Comparison of ENCODE assay signal across 19 mouse cellular contexts in genomic region chr17:7794093-7794492, GRCm38 (mm10). TPM values are rescaled to one million over a fixed set of nuclear protein-coding genes. Genes with fewer than 3 reads are reported as not detected.
A peak's percentile ranks its signal among the peaks of the same experiment; 100 is the strongest.
DNase-seq lines count a peak whose midpoint lies in the region; ATAC-seq and TF ChIP-seq lines count a peak whose summit lies in the region.
"Had no signal": no experiment of that assay in that cellular context is flagged by ENCODE, and none has a peak within 500 bp of the region (broad histone marks: within the 10 kb centered on the region; RNA-seq: fewer than 3 reads in every experiment).

No protein-coding gene starts in this region.

- WGBS in heart, adult 2 months, result 54% methylated on average over 6 of the region's 6 CpGs
- 83% methylated on average over 6 of the region's 6 CpGs for WGBS in heart, embryonic 10.5 days

- TF ChIP-seq POLR2A in heart, adult 2 months (IDR thresholded peaks at IDR 0.05; ENCODE audit: insufficient read depth, low read depth, low read length), result no peak

- no peak for TF ChIP-seq CTCF in heart, adult 2 months (IDR thresholded peaks at IDR 0.05)
- no peak for TF ChIP-seq CTCF in C2C12 (IDR thresholded peaks at IDR 0.05; ENCODE audit: control insufficient read depth, insufficient read depth, insufficient read length)

- intact Hi-C loops in heart, adult 2 months (cut with DNase I), result no loop called here

- DNase-seq in heart, adult 2 months, result peak; percentile 46 to 50
- DNase-seq in heart, embryonic 10.5 days (ENCODE audit: low spot score), result no peak
- peak; percentile 54 to 57 for DNase-seq in heart, adult 9 months (ENCODE audit: low spot score in 2 of 2)
- DNase-seq in lung, postnatal 4 days, result peak; percentile 27 to 65
- DNase-seq: cerebellum, postnatal 14 days; forebrain, postnatal 0 days; kidney, adult 11 months; right cerebral cortex, adult 18-20 months; thymus, postnatal 4 days had no signal

- no peak overlapping the region for H3K4me3 ChIP-seq in heart, adult 2 months
- no peak overlapping the region for H3K4me3 ChIP-seq in heart, embryonic 10.5 days
- H3K4me3 ChIP-seq in C2C12 (ENCODE audit: insufficient read depth, poor library complexity, severe bottlenecking), result no peak overlapping the region
- H3K4me3 ChIP-seq: embryonic facial prominence, embryonic 10.5 days; erythroblast, embryonic 14.5 days; hindbrain, embryonic 13.5 days; limb, embryonic 15.5 days; midbrain, embryonic 10.5 days had no signal

- H3K9me3 ChIP-seq in heart, embryonic 10.5 days, result no peaks in the 10 kb centered on the region
- H3K9me3 ChIP-seq: embryonic facial prominence, embryonic 10.5 days; hindbrain, embryonic 13.5 days; limb, embryonic 15.5 days; midbrain, embryonic 10.5 days had no signal

- no peaks in the 10 kb centered on the region for H3K27me3 ChIP-seq in heart, adult 2 months (ENCODE audit: control insufficient read depth, insufficient read depth, low read length)
- no peaks in the 10 kb centered on the region for H3K27me3 ChIP-seq in heart, embryonic 10.5 days (ENCODE audit: insufficient read depth, poor library complexity, severe bottlenecking)
- no peaks in the 10 kb centered on the region for H3K27me3 ChIP-seq in C2C12 (ENCODE audit: control insufficient read depth, insufficient read depth, insufficient read length)
- H3K27me3 ChIP-seq: hindbrain, embryonic 13.5 days; limb, embryonic 15.5 days had no signal

- H3K79me2 ChIP-seq in heart, adult 2 months (replicated peaks; ENCODE audit: control insufficient read depth, insufficient read depth, low read length), result no peaks in the 10 kb centered on the region
- no peaks in the 10 kb centered on the region for H3K79me2 ChIP-seq in C2C12 (ENCODE audit: control insufficient read depth, insufficient read depth)

- H3K9ac ChIP-seq in heart, adult 2 months (ENCODE audit: low read depth, low read length), result no peak overlapping the region
- H3K9ac ChIP-seq: forebrain, postnatal 0 days; hindbrain, embryonic 13.5 days; limb, embryonic 15.5 days had no signal

- no peak for TF ChIP-seq EP300 in heart, adult 2 months (IDR thresholded peaks at IDR 0.05; ENCODE audit: insufficient read depth, low read depth, low read length)

- H3K27ac ChIP-seq in heart, adult 2 months, result no peak overlapping the region
- no peak overlapping the region for H3K27ac ChIP-seq in heart, embryonic 10.5 days
- H3K27ac ChIP-seq: embryonic facial prominence, embryonic 10.5 days; hindbrain, embryonic 13.5 days; limb, embryonic 15.5 days; midbrain, embryonic 10.5 days had no signal

- H3ac ChIP-seq in C2C12 (ENCODE audit: control insufficient read depth, insufficient read length, low read depth), result no peak overlapping the region

- no peaks in the 10 kb centered on the region for H3K79me3 ChIP-seq in C2C12 (ENCODE audit: low read depth)

- no peaks in the 10 kb centered on the region for H3K36me3 ChIP-seq in heart, adult 2 months (ENCODE audit: control insufficient read depth, insufficient read depth, low read length)
- H3K36me3 ChIP-seq in heart, embryonic 10.5 days, result no peaks in the 10 kb centered on the region
- no peaks in the 10 kb centered on the region for H3K36me3 ChIP-seq in C2C12 (ENCODE audit: control insufficient read depth, insufficient read depth)
- H3K36me3 ChIP-seq: embryonic facial prominence, embryonic 10.5 days; hindbrain, embryonic 13.5 days; limb, embryonic 15.5 days; midbrain, embryonic 10.5 days had no signal

- H3K4me1 ChIP-seq in heart, adult 2 months (ENCODE audit: control insufficient read depth, insufficient read depth, low read length), result no peaks in the 10 kb centered on the region
- no peaks in the 10 kb centered on the region for H3K4me1 ChIP-seq in heart, embryonic 10.5 days
- H3K4me1 ChIP-seq: hindbrain, embryonic 13.5 days; midbrain, embryonic 10.5 days had no signal

- ATAC-seq in granulocyte monocyte progenitor cell, adult 5-6 weeks (replicated peaks; ENCODE audit: poor library complexity, severe bottlenecking), result no peak
- no peak for ATAC-seq in CD4-positive, CD25-positive, alpha-beta regulatory T cell, adult 4 months
- ATAC-seq: activated CD4-positive, CD25-positive, alpha-beta regulatory T cell, adult 4 months; forebrain, postnatal 0 days had no signal

TF ChIP-seq in C2C12, 6 proteins besides CTCF, POLR2A, EP300 and RAD21:
- TF ChIP-seq USF1 (IDR thresholded peaks at IDR 0.05; ENCODE audit: low read depth) (peak; percentile 57), MYOD1 (IDR thresholded peaks at IDR 0.05; ENCODE audit: control insufficient read depth, insufficient read length, low read depth) (peak; percentile 97), MYOG (IDR thresholded peaks at IDR 0.05; ENCODE audit: control insufficient read depth, extremely low read depth, insufficient read length) (no peak)
TF ChIP-seq in C2C12: peak in this region for 2.

RNA-seq across cellular contexts. Expression of gene Fndc1, which starts 33.0 kb away (rescaled TPM):
- 10 to 100 TPM in 1 of 2 experiments, 1 to 10 TPM in 1; 8.5 to 15.4 TPM for total RNA-seq in heart, adult 2 months (2021)
- polyA plus RNA-seq in heart, adult 2 months (2012; rRNA removed), result 8.8 and 11.5 TPM in 2 replicates
- polyA plus RNA-seq in heart, embryonic 10.5 days (2016; fragmentation: Nextera tagmentation; extraction: Ambion mirVana), result 0.48 and 0.60 TPM in 2 replicates
- 0.53 TPM for polyA plus RNA-seq in C2C12 (2012; fragmentation: generic; extraction: Trizol)
- total RNA-seq in granulocyte monocyte progenitor cell, adult 5-6 weeks (2014; fragmentation: Nextera tagmentation), result not detected in 2 replicates
- total RNA-seq in granulocyte monocyte progenitor cell, adult 5-6 weeks (2017), result not detected in 2 replicates
- polyA plus RNA-seq in CD4-positive, CD25-positive, alpha-beta regulatory T cell, adult 4 months (2017; shearing (Covaris generic)), result not detected
- total RNA-seq: monocyte, adult 5-6 weeks had no signal
- polyA plus RNA-seq: erythroblast, embryonic 14.5 days had no signal
